Mouse (Mus musculus) C3H10T1/2 (cell line): ENCODE data around the gene Ccdc174. TPM values are rescaled to one million over a fixed set of nuclear protein-coding genes. Genes with fewer than 3 reads are reported as not detected.

Experiments used
- polyA plus RNA-seq, 2 experiments: library from polyadenylated mRNA; unstranded; fragments of >200 nt; fragmentation: generic; extraction: Trizol; gene quantifications; one replicate each; pipeline ENCODE4 v1.2.1; 2012; ENCODE audit warnings: missing spikeins in 2 of 2

The Ccdc174 gene
- polyA plus RNA-seq, result 1 to 10 TPM in 1 of 2 experiments, under 1 TPM in 1; 0.63 to 7.3 TPM

GRCm38 (mm10) chr6:91877885-91878651, at the start of gene Ccdc174:
Gene Ccdc174 (plus strand): TSS chr6:91878053.

GRCm38 (mm10) chr6:91902509-91902908, 24.7 kb downstream of the Ccdc174 start, which contains the start of gene 4930590J08Rik:
Gene 4930590J08Rik (plus strand): TSS chr6:91902809.

Other genes with a start within 250 kb of the Ccdc174 start
- 100 to 1,000 TPM in 1 of 2 experiments, 10 to 100 TPM in 1; 15.7 to 145 TPM for gene Slc6a6, start 194.0 kb upstream of the Ccdc174 start, polyA plus RNA-seq
- under 1 TPM; 0.01 to 0.13 TPM for gene Grip2, start 50.8 kb upstream of the Ccdc174 start, polyA plus RNA-seq
- under 1 TPM; 0.01 to 0.48 TPM for gene 4930590J08Rik, start 24.8 kb downstream of the Ccdc174 start, polyA plus RNA-seq
- gene Fgd5, start 100.8 kb downstream of the Ccdc174 start, polyA plus RNA-seq, result under 1 TPM in 1 of 2 experiments, not detected in 1; 0.04 TPM
- gene Nr2c2, start 213.3 kb downstream of the Ccdc174 start, polyA plus RNA-seq, result 1 to 10 TPM in 1 of 2 experiments, under 1 TPM in 1; 0.37 to 3.3 TPM